Mouse (Mus musculus) kidney, postnatal 14 days (tissue): ENCODE data around the gene Arhgef2.
A peak's percentile ranks its signal among the peaks of the same experiment; 100 is the strongest.
"Not testable (repeated sequence)": the region's sequence is repeated elsewhere in the genome, so short reads cannot be mapped to it uniquely, and the experiment has no call there.

Experiments used
- DNase-seq: peaks from one replicate; pipeline ENCODE4 v3.0.0; 2022; ENCODE audit warnings: mixed read lengths

Gene Arhgef2

GRCm38 (mm10) chr3:88605666-88606065 lies at the start of gene Arhgef2:
Arhgef2 (plus strand) TSS chr3:88605966.
- DNase-seq, result not testable (repeated sequence)

- no peak for DNase-seq
These were observed 49.1 kb upstream of the Arhgef2 start for GRCm38 (mm10) chr3:88556616-88557015.

GRCm38 (mm10) chr3:88559596-88559995 lies 46.2 kb upstream of the Arhgef2 start:
- DNase-seq, result no peak

GRCm38 (mm10) chr3:88561989-88562388 lies 43.8 kb upstream of the Arhgef2 start:
- peak; percentile 68 for DNase-seq

GRCm38 (mm10) chr3:88563442-88563841 lies 42.3 kb upstream of the Arhgef2 start:
- DNase-seq, result no peak

GRCm38 (mm10) chr3:88563966-88564365 lies 41.8 kb upstream of the Arhgef2 start:
- DNase-seq, result no peak

GRCm38 (mm10) chr3:88566116-88566515 lies 39.6 kb upstream of the Arhgef2 start:
- DNase-seq, result no peak

- no peak for DNase-seq
These were observed 39.2 kb upstream of the Arhgef2 start for GRCm38 (mm10) chr3:88566536-88567061.

GRCm38 (mm10) chr3:88567892-88568291 lies 37.9 kb upstream of the Arhgef2 start:
- no peak for DNase-seq

GRCm38 (mm10) chr3:88568615-88569014 lies 37.2 kb upstream of the Arhgef2 start:
- DNase-seq, result no peak

- DNase-seq, result no peak
These were observed 36.7 kb upstream of the Arhgef2 start for GRCm38 (mm10) chr3:88569093-88569492.

- DNase-seq, result no peak
These were observed 36.1 kb upstream of the Arhgef2 start for GRCm38 (mm10) chr3:88569694-88570093.

- DNase-seq, result no peak
These were observed 35.4 kb upstream of the Arhgef2 start for GRCm38 (mm10) chr3:88570341-88570740.

- DNase-seq, result no peak
These were observed 33.9 kb upstream of the Arhgef2 start for GRCm38 (mm10) chr3:88571856-88572255.

- DNase-seq, result no peak
These were observed 32.9 kb upstream of the Arhgef2 start for GRCm38 (mm10) chr3:88572835-88573234.

- DNase-seq, result no peak
These were observed 32.0 kb upstream of the Arhgef2 start for GRCm38 (mm10) chr3:88573810-88574209.

- DNase-seq, result no peak
These were observed 30.2 kb upstream of the Arhgef2 start, which contains the start of gene Ssr2 for GRCm38 (mm10) chr3:88575540-88575939. Ssr2 (plus strand) TSS chr3:88575876.

GRCm38 (mm10) chr3:88577846-88578245 lies 27.9 kb upstream of the Arhgef2 start:
- DNase-seq, result not testable (repeated sequence)

GRCm38 (mm10) chr3:88578498-88579424 lies 27.0 kb upstream of the Arhgef2 start:
- DNase-seq, result no peak

GRCm38 (mm10) chr3:88579454-88580117 lies 26.2 kb upstream of the Arhgef2 start:
- DNase-seq, result peak; percentile 87

GRCm38 (mm10) chr3:88585769-88586168 lies 20.0 kb upstream of the Arhgef2 start:
- no peak for DNase-seq

- DNase-seq, result no peak
These were observed 19.1 kb upstream of the Arhgef2 start for GRCm38 (mm10) chr3:88586640-88587039.

- no peak for DNase-seq
These were observed 15.5 kb upstream of the Arhgef2 start for GRCm38 (mm10) chr3:88590246-88590645.

- DNase-seq, result no peak
These were observed 14.7 kb upstream of the Arhgef2 start for GRCm38 (mm10) chr3:88591044-88591443.
